Mouse (Mus musculus) E14TG2a.4 (cell line): ENCODE data around the gene Abca7.

Source experiments
- CTCF ChIP-seq: conservative IDR thresholded peaks from 2 replicates; pipeline ENCODE4 v1.5.1; 2014; ENCODE audit warnings: low read length
- POU5F1 ChIP-seq: IDR thresholded peaks from 2 replicates; pipeline ENCODE4 v1.6.1; 2014; ENCODE audit warnings: low read length, borderline replicate concordance

DNA sequence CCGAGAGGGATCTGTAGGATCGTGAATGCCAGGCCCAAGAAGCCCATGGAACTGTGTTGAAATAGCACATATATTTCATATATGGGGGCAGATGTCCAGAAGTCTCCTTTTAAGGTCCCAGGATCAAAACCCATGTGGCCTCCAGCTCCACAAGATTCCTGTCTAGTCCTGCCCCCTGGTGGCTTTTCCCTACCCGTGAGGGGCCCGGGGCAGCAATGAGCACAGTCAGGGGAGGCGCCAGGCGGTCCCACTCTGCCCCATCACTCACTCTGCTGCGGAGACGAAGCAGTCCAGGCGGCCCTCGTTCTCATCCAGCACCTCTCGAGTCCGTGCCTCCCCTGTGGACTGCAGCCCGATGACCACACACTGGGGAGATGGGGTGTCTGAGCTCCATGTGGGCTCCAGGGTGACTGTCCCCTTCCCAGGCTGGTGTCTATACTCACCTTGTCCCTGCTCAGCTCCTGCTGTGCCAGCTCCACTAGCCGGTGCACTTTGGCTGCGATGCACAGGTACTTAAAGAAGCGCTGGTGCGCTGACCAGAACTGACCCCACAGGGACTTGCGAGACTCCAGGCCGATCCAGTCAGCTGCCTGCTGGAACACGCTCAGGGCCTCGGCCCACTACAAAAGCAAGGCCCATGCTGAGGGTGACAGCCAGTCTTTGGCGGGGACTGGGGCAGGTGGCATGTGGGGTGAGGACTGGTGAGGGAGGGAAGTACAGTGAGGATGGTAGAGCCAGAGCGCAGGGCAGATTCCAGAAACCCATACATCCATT lies 67.8 kb downstream of the Abca7 start:
- TF ChIP-seq CTCF (peak; percentile 34), POU5F1 (no peak)
